Mouse (Mus musculus): ENCODE data around the gene Emp2. TPM values are rescaled to one million over a fixed set of nuclear protein-coding genes. Genes with fewer than 3 reads are reported as not detected.

Emp2 gene
- total and polyA plus RNA-seq, 3 experiments, result 0.09 TPM; not detected in 2

- TF ChIP-seq NRF1 (IDR thresholded peaks at IDR 0.05; ENCODE audit: low read depth, low read length) (no peak), HCFC1 (IDR thresholded peaks at IDR 0.05; ENCODE audit: low read depth, low read length) (no peak), E2F4 (IDR thresholded peaks at IDR 0.05; ENCODE audit: insufficient replicate concordance, low read depth, low read length) (no peak), ZMIZ1 (IDR thresholded peaks at IDR 0.05; ENCODE audit: low read depth, low read length) (no peak), JUND (conservative IDR thresholded peaks at IDR 0.05; ENCODE audit: low read depth, low read length) (no peak), ZC3H11A (IDR thresholded peaks at IDR 0.05; ENCODE audit: low read depth, low read length) (no peak), UBTF (IDR thresholded peaks at IDR 0.05; ENCODE audit: low read depth, low read length) (no peak), CTCF (conservative IDR thresholded peaks at IDR 0.05 in 1 of 2, IDR thresholded peaks at IDR 0.05 in 1 of 2; ENCODE audit: low read depth in 2 of 2, low read length in 2 of 2) (no peak), NELFE (IDR thresholded peaks at IDR 0.05; ENCODE audit: low read depth, low read length) (no peak)
- H3K79me2 ChIP-seq (replicated peaks; ENCODE audit: control insufficient read depth, extremely low read depth, insufficient read depth, poor library complexity, severe bottlenecking), result no peaks in the 10 kb centered on the region
- no peak overlapping the region for H3K9ac ChIP-seq (ENCODE audit: insufficient read depth, low read depth)
- no peak overlapping the region for H3K27ac ChIP-seq (ENCODE audit: insufficient read depth, low read depth)
- H3K4me2 ChIP-seq (ENCODE audit: insufficient read depth, low read depth, poor library complexity, severe bottlenecking), result no peak overlapping the region
- no peak for DNase-seq (ENCODE audit: extremely low read depth)
- in situ Hi-C loops (cut with MboI; ENCODE audit: low pct_ligation_motif_present, low pct_unique_long_range_greater_than_20kb, low sequenced_read_pairs), result no loop called here
- H3K27me3 ChIP-seq (replicated peaks), result peaks cover 4% of the 10 kb centered on the region
- H3K4me1 ChIP-seq (ENCODE audit: control insufficient read depth in 1 of 2, insufficient read depth in 2 of 2), result peaks cover 0 to 21% of the 10 kb centered on the region in 2 experiments; a peak in 2 of 4 replicates
- no peak overlapping the region for H3K4me3 ChIP-seq (replicated peaks in 1 of 3; ENCODE audit: low read depth in 2 of 3, low read length in 2 of 3, poor library complexity in 1 of 3)
- H3K9me3 ChIP-seq (replicated peaks; ENCODE audit: low read length), result no peaks in the 10 kb centered on the region
- no peaks in the 10 kb centered on the region for H3K36me3 ChIP-seq (replicated peaks in 1 of 2; ENCODE audit: control insufficient read depth in 1 of 2, insufficient read depth in 1 of 2, low read length in 1 of 2)
- dilution Hi-C loops (cut with MboI; ENCODE audit: extremely low pct_ligation_motif_present, extremely low pct_unique_long_range_greater_than_20kb, low sequenced_read_pairs), result no loop called here
Observed at GRCm38 (mm10) chr16:10307351-10307750, 6.4 kb downstream of the Emp2 start.

- H3K4me2 ChIP-seq (ENCODE audit: insufficient read depth, low read depth, poor library complexity, severe bottlenecking), result no peak overlapping the region
- peak; percentile 29 for DNase-seq (ENCODE audit: extremely low read depth)
- no peak overlapping the region for H3K4me3 ChIP-seq (replicated peaks in 1 of 3; ENCODE audit: low read depth in 2 of 3, low read length in 2 of 3, poor library complexity in 1 of 3)
- H3K36me3 ChIP-seq (replicated peaks in 1 of 2; ENCODE audit: control insufficient read depth in 1 of 2, insufficient read depth in 1 of 2, low read length in 1 of 2), result no peaks in the 10 kb centered on the region
- no peaks in the 10 kb centered on the region for H3K9me3 ChIP-seq (replicated peaks; ENCODE audit: low read length)
- TF ChIP-seq ZMIZ1 (IDR thresholded peaks at IDR 0.05; ENCODE audit: low read depth, low read length) (no peak), ETS1 (conservative IDR thresholded peaks at IDR 0.05; ENCODE audit: low read depth, low read length) (peak; percentile 30)
- dilution Hi-C loops (cut with MboI; ENCODE audit: extremely low pct_ligation_motif_present, extremely low pct_unique_long_range_greater_than_20kb, low sequenced_read_pairs), result no loop called here
- H3K9ac ChIP-seq (ENCODE audit: insufficient read depth, low read depth), result no peak overlapping the region
- H3K79me2 ChIP-seq (replicated peaks; ENCODE audit: control insufficient read depth, extremely low read depth, insufficient read depth, poor library complexity, severe bottlenecking), result no peaks in the 10 kb centered on the region
- H3K4me1 ChIP-seq (ENCODE audit: control insufficient read depth in 1 of 2, insufficient read depth in 2 of 2), result peaks cover 0 to 15% of the 10 kb centered on the region in 2 experiments; a peak in 2 of 4 replicates
- H3K27ac ChIP-seq (ENCODE audit: insufficient read depth, low read depth), result no peak overlapping the region
- peaks cover 3% of the 10 kb centered on the region for H3K27me3 ChIP-seq (replicated peaks)
- in situ Hi-C loops (cut with MboI; ENCODE audit: low pct_ligation_motif_present, low pct_unique_long_range_greater_than_20kb, low sequenced_read_pairs), result no loop called here
Observed at GRCm38 (mm10) chr16:10306101-10306500, 7.7 kb downstream of the Emp2 start.

GRCm38 (mm10) chr16:10301337-10301736 is 12.4 kb downstream of the Emp2 start:
- TF ChIP-seq POLR2AphosphoS2 (IDR thresholded peaks at IDR 0.05; ENCODE audit: low read depth, low read length), result no peak
- no peak for TF ChIP-seq HCFC1 (IDR thresholded peaks at IDR 0.05; ENCODE audit: low read depth, low read length)
- no peak for TF ChIP-seq MXI1 (IDR thresholded peaks at IDR 0.05; ENCODE audit: low read depth, low read length)
- Histone ChIP-seq H3K79me2 (replicated peaks; ENCODE audit: control insufficient read depth, extremely low read depth, insufficient read depth, poor library complexity, severe bottlenecking) (no peaks in the 10 kb centered on the region), H3K36me3 (replicated peaks in 1 of 2; ENCODE audit: control insufficient read depth in 1 of 2, insufficient read depth in 1 of 2, low read length in 1 of 2) (no peaks in the 10 kb centered on the region), H3K9ac (ENCODE audit: insufficient read depth, low read depth) (no peak overlapping the region), H3K27me3 (replicated peaks) (peaks cover 2% of the 10 kb centered on the region), H3K9me3 (replicated peaks; ENCODE audit: low read length) (no peaks in the 10 kb centered on the region), H3K4me1 (ENCODE audit: control insufficient read depth in 1 of 2, insufficient read depth in 2 of 2) (peaks cover 0 to 16% of the 10 kb centered on the region in 2 experiments; a peak in 2 of 4 replicates), H3K4me2 (ENCODE audit: insufficient read depth, low read depth, poor library complexity, severe bottlenecking) (no peak overlapping the region), H3K27ac (ENCODE audit: insufficient read depth, low read depth) (no peak overlapping the region), H3K4me3 (replicated peaks in 1 of 3; ENCODE audit: low read depth in 2 of 3, low read length in 2 of 3, poor library complexity in 1 of 3) (no peak overlapping the region)
- in situ Hi-C loops (cut with MboI; ENCODE audit: low pct_ligation_motif_present, low pct_unique_long_range_greater_than_20kb, low sequenced_read_pairs), result no loop called here
- dilution Hi-C loops (cut with MboI; ENCODE audit: extremely low pct_ligation_motif_present, extremely low pct_unique_long_range_greater_than_20kb, low sequenced_read_pairs), result no loop called here
- no peak for DNase-seq (ENCODE audit: extremely low read depth)
